ENCODE assay signal across 8 mouse cellular contexts in genomic region chr3:21937281-21938035, GRCm38 (mm10).
DNase-seq lines count a peak whose midpoint lies in the region; ATAC-seq and TF ChIP-seq lines count a peak whose summit lies in the region.

No protein-coding gene starts in this region.

- peak; percentile 16 for DNase-seq in cerebellum, adult 9-11 months
- no peak for DNase-seq in cerebellum, postnatal 4 days (ENCODE audit: low spot score in 2 of 2)
- DNase-seq in liver, embryonic 13.5 days, result no peak
- no peak for DNase-seq in liver
- peak; percentile 56 for DNase-seq in induced T-regulatory cell, adult 2 months (ENCODE audit: low read depth)
- DNase-seq in lung, postnatal 25 days (ENCODE audit: low spot score), result no peak
- no peak for DNase-seq in lung, postnatal 14 days

- peak overlapping the region; percentile 74; the same call in 1 of the 2 replicates for H3K4me2 ChIP-seq in liver, embryonic 13.5 days
- peak overlapping the region; percentile 84 for H3K4me2 ChIP-seq in myocyte (ENCODE audit: low read depth)

- no peaks in the 10 kb centered on the region for H3K27me3 ChIP-seq in liver, embryonic 13.5 days
- no peaks in the 10 kb centered on the region for H3K27me3 ChIP-seq in myocyte (ENCODE audit: control insufficient read depth, insufficient read depth, insufficient read length)

- no peak for ATAC-seq in liver, embryonic 13.5 days (ENCODE audit: low read depth)

- H3ac ChIP-seq in myocyte (ENCODE audit: control insufficient read depth, insufficient read length), result no peak overlapping the region

- no peaks in the 10 kb centered on the region for H3K79me2 ChIP-seq in myocyte (ENCODE audit: control insufficient read depth, insufficient read depth)

- no peak overlapping the region for H3K27ac ChIP-seq in liver, embryonic 13.5 days

- no peak overlapping the region for H3K9ac ChIP-seq in liver, embryonic 13.5 days

- peaks cover 52% of the 10 kb centered on the region for H3K4me1 ChIP-seq in liver, embryonic 13.5 days (replicated peaks)

- H3K4me3 ChIP-seq in liver, embryonic 13.5 days (replicated peaks), result no peak overlapping the region
- H3K4me3 ChIP-seq in myocyte, result no peak overlapping the region

- TF ChIP-seq POLR2A in myocyte (IDR thresholded peaks at IDR 0.05; ENCODE audit: insufficient read length, low read depth), result no peak

- 45% methylated on average over 7 of the region's 7 CpGs for whole genome bisulfite sequencing in liver, embryonic 13.5 days (ENCODE audit: insufficient replicate concordance)

- H3K9me3 ChIP-seq in liver, embryonic 13.5 days (replicated peaks), result no peaks in the 10 kb centered on the region

- no peaks in the 10 kb centered on the region for H3K36me3 ChIP-seq in liver, embryonic 13.5 days
- H3K36me3 ChIP-seq in myocyte (ENCODE audit: control insufficient read depth, insufficient read depth), result no peaks in the 10 kb centered on the region

TF ChIP-seq in myocyte, 11 proteins besides CTCF, POLR2A, EP300 and RAD21:
- no peak for TF ChIP-seq SRF (IDR thresholded peaks at IDR 0.05; ENCODE audit: control insufficient read depth, insufficient read length, low read depth)
- no peak for TF ChIP-seq E2F4 (IDR thresholded peaks at IDR 0.05; ENCODE audit: insufficient read depth)
- TF ChIP-seq REST (IDR thresholded peaks at IDR 0.05; ENCODE audit: insufficient read depth, insufficient read length), result no peak
- TF ChIP-seq MAX (IDR thresholded peaks at IDR 0.05; ENCODE audit: low read depth), result no peak
- no peak for TF ChIP-seq MYOD1 (IDR thresholded peaks at IDR 0.05; ENCODE audit: control insufficient read depth in 1 of 3, insufficient read length in 2 of 3, low read depth in 2 of 3)
- no peak for TF ChIP-seq TCF3 (IDR thresholded peaks at IDR 0.05; ENCODE audit: insufficient read length, low read depth)
- no peak for TF ChIP-seq MYOG (IDR thresholded peaks at IDR 0.05; ENCODE audit: control insufficient read depth in 1 of 3, insufficient read depth in 1 of 3, insufficient read length in 2 of 3, low read depth in 2 of 3)
- no peak for TF ChIP-seq TCF12 (IDR thresholded peaks at IDR 0.05; ENCODE audit: insufficient read depth, poor library complexity, severe bottlenecking)
- no peak for TF ChIP-seq POLR2AphosphoS2 (IDR thresholded peaks at IDR 0.05; ENCODE audit: insufficient read length, low read depth)
- TF ChIP-seq CEBPB (IDR thresholded peaks at IDR 0.05; ENCODE audit: insufficient read depth, poor library complexity, severe bottlenecking), result no peak
- no peak for TF ChIP-seq USF1 (IDR thresholded peaks at IDR 0.05; ENCODE audit: low read depth)

Comparison
In these comparisons a context has a peak if more than half of its experiments do, and no peak if none do; other contexts are left out.
1. DNase-seq: peak in cerebellum, adult 9-11 months (single experiment) and induced T-regulatory cell, adult 2 months (single experiment); none in cerebellum, postnatal 4 days (0 of 2), liver, embryonic 13.5 days (single experiment), liver (single experiment), lung, postnatal 25 days (single experiment) and lung, postnatal 14 days (single experiment).